ENCODE assay signal across 23 mouse cellular contexts in the genomic region with DNA sequence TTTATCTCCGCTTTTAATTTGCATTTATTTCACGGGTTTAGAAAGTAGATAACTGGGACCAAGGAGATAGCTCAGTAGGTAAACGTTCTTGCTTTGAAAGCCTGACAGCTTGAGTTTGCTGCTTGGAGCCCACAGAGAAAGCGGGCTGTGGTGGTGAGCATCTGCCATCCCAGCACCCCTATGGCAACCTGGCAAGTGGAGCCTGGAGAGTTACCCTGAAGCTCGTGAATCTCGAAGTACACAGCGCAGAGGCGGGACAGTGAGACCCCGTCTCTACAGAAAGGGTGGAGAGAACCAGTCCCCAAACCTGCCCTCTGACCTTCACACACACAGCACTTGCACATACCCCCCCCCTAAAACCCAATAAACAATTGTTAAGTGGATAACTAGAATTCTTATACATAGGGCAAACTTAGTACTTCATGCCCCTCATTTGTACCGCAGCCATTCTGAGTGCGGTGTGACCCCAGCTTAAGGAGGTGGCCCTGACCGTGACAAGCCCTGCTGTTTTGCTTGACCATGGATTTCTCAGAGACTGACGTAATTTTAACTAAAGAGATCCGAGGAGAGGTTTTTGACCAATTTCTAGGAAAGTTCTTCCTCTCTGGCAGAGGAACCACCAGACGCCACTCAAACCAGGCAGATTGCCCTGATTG. TPM values are rescaled to one million over a fixed set of nuclear protein-coding genes. Genes with fewer than 3 reads are reported as not detected.
DNase-seq lines count a peak whose midpoint lies in the region; ATAC-seq and TF ChIP-seq lines count a peak whose summit lies in the region.
"Had no signal": no experiment of that assay in that cellular context is flagged by ENCODE, and none has a peak within 500 bp of the region (broad histone marks: within the 10 kb centered on the region; RNA-seq: fewer than 3 reads in every experiment).

No protein-coding gene starts in this region.

- H3K27ac ChIP-seq in hindbrain, embryonic 10.5 days: peak overlapping the region; percentile 64
- no peak overlapping the region for H3K27ac ChIP-seq in hindbrain, postnatal 0 days
- H3K27ac ChIP-seq in forebrain, embryonic 14.5 days (ENCODE audit: low read depth, low read length): peak overlapping the region; percentile 27; the same call in 1 of the 2 replicates
- no peak overlapping the region for H3K27ac ChIP-seq in hindbrain, embryonic 16.5 days (ENCODE audit: low read depth, low read length)
- no peak overlapping the region for H3K27ac ChIP-seq in neural tube, embryonic 14.5 days (ENCODE audit: low read depth, low read length)
- H3K27ac ChIP-seq: embryonic facial prominence, embryonic 13.5 days; heart, embryonic 10.5 days; limb, embryonic 15.5 days; liver, embryonic 14.5 days; stomach, postnatal 0 days had no signal

- peaks cover 81% of the 10 kb centered on the region for H3K4me1 ChIP-seq in hindbrain, embryonic 10.5 days (replicated peaks)
- peaks cover 22% of the 10 kb centered on the region for H3K4me1 ChIP-seq in hindbrain, postnatal 0 days (ENCODE audit: insufficient read depth, low read length)
- H3K4me1 ChIP-seq in forebrain, embryonic 14.5 days (ENCODE audit: control insufficient read depth, insufficient read depth, low read length): peaks cover 36% of the 10 kb centered on the region
- peaks cover 32% of the 10 kb centered on the region for H3K4me1 ChIP-seq in hindbrain, embryonic 16.5 days (ENCODE audit: control insufficient read depth, insufficient read depth, low read depth, low read length)
- H3K4me1 ChIP-seq in neural tube, embryonic 14.5 days (ENCODE audit: control insufficient read depth, insufficient read depth, low read length): peaks cover 32% of the 10 kb centered on the region; the same call in 1 of the 2 replicates
- H3K4me1 ChIP-seq: megakaryocyte, embryonic 14.5 days had no signal

- no peak overlapping the region for H3K9ac ChIP-seq in hindbrain, postnatal 0 days (replicated peaks; ENCODE audit: low read length)
- H3K9ac ChIP-seq in forebrain, embryonic 14.5 days (ENCODE audit: low read length): no peak overlapping the region
- no peak overlapping the region for H3K9ac ChIP-seq in hindbrain, embryonic 16.5 days (ENCODE audit: low read depth, low read length)
- H3K9ac ChIP-seq in neural tube, embryonic 14.5 days (replicated peaks; ENCODE audit: low read depth, low read length): no peak overlapping the region
- H3K9ac ChIP-seq: embryonic facial prominence, embryonic 13.5 days; limb, embryonic 15.5 days; liver, embryonic 14.5 days; lung, embryonic 14.5 days had no signal

- no peak overlapping the region for H3K4me2 ChIP-seq in hindbrain, postnatal 0 days (ENCODE audit: low read depth, low read length)
- H3K4me2 ChIP-seq in forebrain, embryonic 14.5 days (ENCODE audit: low read length): no peak overlapping the region
- no peak overlapping the region for H3K4me2 ChIP-seq in hindbrain, embryonic 16.5 days (ENCODE audit: low read length)
- 0 out of 2 replicates have a peak overlapping the region, but pooled peaks have one; percentile 2 for H3K4me2 ChIP-seq in neural tube, embryonic 14.5 days (ENCODE audit: low read depth, low read length)
- H3K4me2 ChIP-seq: embryonic facial prominence, embryonic 13.5 days; limb, embryonic 15.5 days; lung, embryonic 14.5 days had no signal

- no peak for TF ChIP-seq CTCF in hindbrain, postnatal 0 days (IDR thresholded peaks at IDR 0.05; ENCODE audit: low read depth)

- 62% methylated on average over 15 of the region's 15 CpGs for WGBS in hindbrain, embryonic 10.5 days
- 44% methylated on average over 15 of the region's 15 CpGs for WGBS in hindbrain, postnatal 0 days
- 75% methylated on average over 15 of the region's 15 CpGs for WGBS in forebrain, embryonic 14.5 days
- 43% methylated on average over 15 of the region's 15 CpGs for WGBS in hindbrain, embryonic 16.5 days
- WGBS in neural tube, embryonic 14.5 days: 44% methylated on average over 15 of the region's 15 CpGs

- no peaks in the 10 kb centered on the region for H3K27me3 ChIP-seq in hindbrain, embryonic 10.5 days (ENCODE audit: insufficient read depth, poor library complexity, severe bottlenecking)
- no peaks in the 10 kb centered on the region for H3K27me3 ChIP-seq in hindbrain, postnatal 0 days (ENCODE audit: insufficient read depth, low read length)
- H3K27me3 ChIP-seq in forebrain, embryonic 14.5 days (replicated peaks; ENCODE audit: control insufficient read depth, insufficient read depth, low read length): no peaks in the 10 kb centered on the region
- H3K27me3 ChIP-seq in hindbrain, embryonic 16.5 days (replicated peaks; ENCODE audit: control insufficient read depth, insufficient read depth, low read length): no peaks in the 10 kb centered on the region
- no peaks in the 10 kb centered on the region for H3K27me3 ChIP-seq in neural tube, embryonic 14.5 days (ENCODE audit: control insufficient read depth, insufficient read depth, low read length)
- H3K27me3 ChIP-seq: embryonic facial prominence, embryonic 13.5 days; limb, embryonic 15.5 days had no signal

- H3K9me3 ChIP-seq in hindbrain, embryonic 10.5 days: no peaks in the 10 kb centered on the region
- H3K9me3 ChIP-seq in hindbrain, postnatal 0 days (ENCODE audit: low read length): no peaks in the 10 kb centered on the region
- H3K9me3 ChIP-seq in forebrain, embryonic 14.5 days (replicated peaks; ENCODE audit: control insufficient read depth, low read length): no peaks in the 10 kb centered on the region
- no peaks in the 10 kb centered on the region for H3K9me3 ChIP-seq in hindbrain, embryonic 16.5 days (ENCODE audit: control insufficient read depth, low read length)
- H3K9me3 ChIP-seq in neural tube, embryonic 14.5 days (ENCODE audit: control insufficient read depth, low read length): no peaks in the 10 kb centered on the region
- H3K9me3 ChIP-seq: embryonic facial prominence, embryonic 13.5 days; heart, embryonic 10.5 days; limb, embryonic 15.5 days; megakaryocyte, embryonic 14.5 days had no signal

- DNase-seq in hindbrain, embryonic 10.5 days (ENCODE audit: low spot score): no peak
- no peak for DNase-seq in hindbrain, postnatal 0 days (ENCODE audit: low spot score)
- no peak for DNase-seq in forebrain, embryonic 14.5 days (ENCODE audit: low spot score)
- no peak for DNase-seq in yolk sac, embryonic 10.5 days (ENCODE audit: low spot score)
- DNase-seq in heart, adult 9 months (ENCODE audit: low spot score in 2 of 2): no peak
- DNase-seq: adrenal gland, postnatal 36 days; cerebellum, adult 2 months; cerebellum, postnatal 25 days; heart, postnatal 4 days; kidney, adult 9 months; kidney, postnatal 14 days; left cerebral cortex, postnatal 4 days; lung, embryonic 14.5 days; lung, postnatal 36 days had no signal

- H3K36me3 ChIP-seq in hindbrain, embryonic 10.5 days: peaks cover 5% of the 10 kb centered on the region; the same call in 1 of the 2 replicates
- no peaks in the 10 kb centered on the region for H3K36me3 ChIP-seq in hindbrain, postnatal 0 days (ENCODE audit: insufficient read depth, low read length)
- no peaks in the 10 kb centered on the region for H3K36me3 ChIP-seq in forebrain, embryonic 14.5 days (ENCODE audit: control insufficient read depth, insufficient read depth, low read length)
- no peaks in the 10 kb centered on the region for H3K36me3 ChIP-seq in hindbrain, embryonic 16.5 days (ENCODE audit: control insufficient read depth, insufficient read depth, low read length)
- H3K36me3 ChIP-seq in neural tube, embryonic 14.5 days (ENCODE audit: control insufficient read depth, insufficient read depth, low read length): no peaks in the 10 kb centered on the region
- H3K36me3 ChIP-seq: embryonic facial prominence, embryonic 13.5 days; heart, embryonic 10.5 days; limb, embryonic 15.5 days had no signal

- ATAC-seq in hindbrain, postnatal 0 days: no peak
- no peak for ATAC-seq in forebrain, embryonic 14.5 days
- ATAC-seq in hindbrain, embryonic 16.5 days: peak; percentile 53
- no peak for ATAC-seq in neural tube, embryonic 14.5 days (ENCODE audit: low read depth)

- no peak overlapping the region for H3K4me3 ChIP-seq in hindbrain, embryonic 10.5 days
- no peak overlapping the region for H3K4me3 ChIP-seq in hindbrain, postnatal 0 days (ENCODE audit: low read length)
- H3K4me3 ChIP-seq in forebrain, embryonic 14.5 days (ENCODE audit: low read depth, low read length): no peak overlapping the region
- no peak overlapping the region for H3K4me3 ChIP-seq in hindbrain, embryonic 16.5 days (ENCODE audit: low read length)
- H3K4me3 ChIP-seq in neural tube, embryonic 14.5 days (ENCODE audit: low read depth, low read length): no peak overlapping the region
- H3K4me3 ChIP-seq: embryonic facial prominence, embryonic 13.5 days; erythroblast, embryonic 14.5 days; heart, embryonic 10.5 days; limb, embryonic 15.5 days; megakaryocyte, embryonic 14.5 days had no signal

RNA-seq across cellular contexts. Expression of gene Sema5b, which starts 27.4 kb away (rescaled TPM):
- 45.7 and 57.8 TPM in 2 replicates for polyA plus RNA-seq in hindbrain, embryonic 10.5 days (2016; fragmentation: Nextera tagmentation; extraction: Ambion mirVana)
- 37.0 and 47.0 TPM in 2 replicates for total RNA-seq in hindbrain, postnatal 0 days (2014; rRNA removed)
- polyA plus RNA-seq in hindbrain, postnatal 0 days (2015; fragmentation: Nextera tagmentation; extraction: Ambion mirVana): 12.3 and 14.8 TPM in 2 replicates
- polyA plus RNA-seq in forebrain, embryonic 14.5 days (2014; fragmentation: Nextera tagmentation; extraction: Ambion mirVana): 10.5 and 13.7 TPM in 2 replicates
- 15.1 and 18.3 TPM in 2 replicates for polyA plus RNA-seq in hindbrain, embryonic 16.5 days (2015; fragmentation: Nextera tagmentation; extraction: Ambion mirVana)
- 18.1 and 21.4 TPM in 2 replicates for polyA plus RNA-seq in neural tube, embryonic 14.5 days (2014; fragmentation: Nextera tagmentation; extraction: Ambion mirVana)

Comparison
In these comparisons a context has a peak if more than half of its experiments do, and no peak if none do; other contexts are left out.
1. H3K27ac ChIP-seq: peak in hindbrain, embryonic 10.5 days (single experiment) and forebrain, embryonic 14.5 days (single experiment); none in hindbrain, postnatal 0 days (single experiment), hindbrain, embryonic 16.5 days (single experiment) and neural tube, embryonic 14.5 days (single experiment).